Mouse (Mus musculus): ENCODE results near the gene Myom1.
"Not testable (repeated sequence)": the region's sequence is repeated elsewhere in the genome, so short reads cannot be mapped to it uniquely, and the experiment has no call there.

Gene Myom1

GRCm38 (mm10) chr17:71002081-71002743 lies at the start of gene Myom1:
Myom1 (plus strand) TSS chr17:71002633.
- DNase-seq = peak; percentile 99 to 100

- peak; percentile 77 to 83 for DNase-seq
Observed at GRCm38 (mm10) chr17:70963546-70963945, 38.9 kb upstream of the Myom1 start.

GRCm38 (mm10) chr17:70965281-70965680 lies 37.2 kb upstream of the Myom1 start:
- DNase-seq = no peak

GRCm38 (mm10) chr17:70966126-70966525 lies 36.3 kb upstream of the Myom1 start:
- DNase-seq = no peak

- no peak for DNase-seq
Observed at GRCm38 (mm10) chr17:70967191-70967590, 35.2 kb upstream of the Myom1 start.

- no peak for DNase-seq
Observed at GRCm38 (mm10) chr17:70967646-70968045, 34.8 kb upstream of the Myom1 start.

GRCm38 (mm10) chr17:70968606-70969191 lies 33.7 kb upstream of the Myom1 start:
- DNase-seq = no peak

- no peak for DNase-seq
Observed at GRCm38 (mm10) chr17:70971206-70971605, 31.2 kb upstream of the Myom1 start.

DNA sequence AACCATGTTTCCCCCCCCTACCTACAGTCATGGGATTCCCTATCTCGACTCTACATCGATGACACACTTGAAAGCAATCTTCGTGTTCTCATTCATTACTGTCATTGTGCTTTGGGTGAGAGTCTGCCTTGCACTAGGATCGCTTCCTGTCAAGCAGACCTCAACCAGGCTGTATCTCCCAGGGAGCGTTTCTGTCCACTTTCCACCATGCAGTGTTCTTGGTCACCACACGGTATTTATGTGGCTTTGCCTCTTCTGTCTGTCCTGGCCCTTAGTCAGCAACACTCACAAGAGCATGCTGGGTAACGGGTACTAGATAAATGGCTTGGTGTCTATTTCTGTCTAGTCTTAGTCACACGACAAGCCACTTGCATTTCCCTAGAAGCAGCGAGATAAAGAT lies 29.0 kb upstream of the Myom1 start:
- no peak for DNase-seq

- DNase-seq = not testable (repeated sequence)
Observed at GRCm38 (mm10) chr17:70974065-70974464, 28.4 kb upstream of the Myom1 start.

- no peak for DNase-seq
Observed at GRCm38 (mm10) chr17:70977799-70978198, 24.6 kb upstream of the Myom1 start.

- no peak for DNase-seq
Observed at GRCm38 (mm10) chr17:70979345-70980223, 22.8 kb upstream of the Myom1 start.

DNA sequence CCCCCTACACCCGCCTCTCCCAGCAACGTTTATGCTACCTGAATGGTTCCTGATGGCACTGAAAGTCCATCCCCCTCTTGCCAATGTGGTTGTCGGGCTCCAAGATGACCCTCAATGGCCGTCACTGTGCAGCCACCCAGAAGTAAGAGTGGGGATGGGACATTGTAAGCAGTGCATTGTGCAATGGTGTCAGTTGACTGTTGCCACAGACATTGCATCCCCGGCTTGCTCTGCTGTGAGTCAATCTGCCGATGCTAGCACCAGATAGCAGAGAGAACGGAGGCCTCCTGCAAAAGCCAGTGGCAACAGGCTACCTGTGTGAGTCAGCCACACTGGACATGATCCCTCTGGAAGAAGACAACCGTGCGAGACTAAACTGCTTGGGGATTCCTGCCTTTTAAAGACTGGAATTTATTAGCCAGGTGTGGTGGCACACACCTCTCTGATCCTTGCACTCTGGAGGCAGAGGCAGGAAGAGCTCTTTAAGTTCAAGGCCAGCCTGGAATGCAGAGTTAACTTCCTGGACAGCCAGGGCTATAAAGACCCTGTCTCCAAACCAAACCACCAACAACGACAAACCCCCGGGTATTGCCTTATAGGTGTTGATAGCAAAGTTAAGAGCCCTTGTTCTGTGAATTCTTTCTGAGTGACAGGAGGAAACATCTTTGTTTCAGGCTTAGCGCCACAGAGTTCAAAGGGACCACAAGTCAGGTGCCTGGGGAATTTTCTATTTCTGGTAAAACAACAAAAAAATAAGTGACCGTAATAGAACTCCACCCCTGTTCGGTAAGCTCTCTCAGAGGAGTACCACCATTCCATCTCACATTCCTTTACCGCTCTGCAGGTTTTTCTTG lies 16.7 kb upstream of the Myom1 start:
- DNase-seq = peak in 1 of 2 experiments; percentile 2

- peak in 1 of 2 experiments; percentile 22 for DNase-seq
Observed at GRCm38 (mm10) chr17:70986355-70986740, 16.1 kb upstream of the Myom1 start.

DNA sequence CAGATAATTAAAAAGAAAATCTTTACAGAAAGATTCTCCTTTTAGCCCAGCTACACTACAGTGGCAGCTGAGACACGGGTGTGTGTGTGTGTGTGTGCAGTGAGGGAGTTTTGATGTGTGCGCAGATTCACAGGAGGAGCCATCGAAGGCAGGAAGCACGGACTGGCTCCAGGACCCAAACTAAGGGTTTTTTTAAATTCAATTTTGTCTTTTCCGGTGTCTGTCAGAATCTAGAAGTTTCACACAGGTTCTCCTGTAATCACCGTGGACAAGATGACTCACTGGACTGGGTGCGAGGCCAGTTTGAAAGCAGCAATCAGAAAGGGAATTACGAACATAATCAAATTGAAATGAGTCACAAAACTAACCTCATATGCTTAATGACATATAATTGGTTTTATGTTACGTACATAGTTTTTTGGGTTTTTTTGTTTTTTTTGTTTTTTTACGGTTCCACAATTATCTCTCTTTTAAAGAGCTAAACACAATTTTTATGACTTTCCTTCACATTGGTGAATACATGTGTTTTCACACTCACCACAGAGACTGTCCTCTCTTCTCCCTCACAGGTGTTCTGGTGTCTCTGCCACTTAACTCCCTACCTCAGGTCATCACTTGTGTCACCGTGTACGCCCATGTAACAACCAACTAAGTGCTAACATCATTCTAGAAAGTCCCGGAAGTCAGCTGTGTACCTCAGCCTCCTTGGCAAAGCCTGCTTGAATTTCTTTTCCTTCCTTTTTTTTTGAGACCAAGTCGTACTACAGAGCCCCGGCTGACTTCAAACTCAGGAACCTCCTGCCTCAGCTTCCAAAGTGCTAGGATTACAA lies 15.4 kb upstream of the Myom1 start:
- DNase-seq = peak in 1 of 2 experiments; percentile 16

- peak; percentile 33 to 56 for DNase-seq
Observed at GRCm38 (mm10) chr17:70988337-70988767, 14.1 kb upstream of the Myom1 start.

DNA sequence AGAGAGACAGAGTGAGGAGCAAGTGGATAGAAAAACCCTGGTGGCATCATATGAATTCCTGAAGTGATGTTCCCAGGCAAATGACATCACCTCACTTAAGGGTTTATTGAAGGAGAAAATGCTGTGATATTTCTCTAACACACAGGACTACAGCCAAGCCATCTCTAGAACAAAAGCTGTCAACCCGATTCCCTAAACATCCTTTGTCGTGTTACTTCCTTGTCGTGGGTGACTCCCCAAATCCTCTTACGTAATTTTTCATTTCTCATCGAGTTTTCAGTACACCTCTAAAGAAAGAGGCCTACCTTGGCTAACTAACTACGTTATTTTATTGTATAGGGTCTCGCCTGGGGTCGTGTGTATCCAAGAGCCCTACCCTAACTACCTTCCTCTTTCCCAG lies 13.0 kb upstream of the Myom1 start:
- DNase-seq = peak in 1 of 2 experiments; percentile 3

DNA sequence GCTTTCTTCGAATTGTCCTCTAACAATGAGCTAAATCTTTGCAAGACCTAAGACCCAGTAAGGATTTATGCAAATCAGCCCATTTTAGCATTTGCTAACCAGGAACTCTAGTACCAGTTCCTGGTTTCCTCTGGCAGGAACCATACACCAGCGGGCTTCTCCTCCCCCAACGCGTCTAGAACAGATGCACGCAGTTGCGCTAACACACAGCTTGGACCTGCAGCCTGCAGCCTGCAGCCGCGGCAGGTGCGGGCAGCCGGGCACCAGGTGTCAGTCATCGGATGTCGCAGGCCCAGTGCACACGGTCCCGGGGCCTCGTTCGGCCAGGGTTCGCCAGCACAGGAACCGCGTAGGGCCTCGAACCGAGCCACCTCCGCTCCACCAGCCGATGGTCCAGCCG lies 12.4 kb upstream of the Myom1 start:
- peak in 1 of 2 experiments; percentile 44 for DNase-seq

- peak; percentile 88 to 94 for DNase-seq
Observed at GRCm38 (mm10) chr17:70990403-70991303, 11.8 kb upstream of the Myom1 start.

Data from kidney, postnatal 25 days (tissue).